Mouse (Mus musculus) frontal cortex, adult 2 months (tissue): ENCODE results near the gene Btd. TPM values are rescaled to one million over a fixed set of nuclear protein-coding genes. Genes with fewer than 3 reads are reported as not detected.
A peak's percentile ranks its signal among the peaks of the same experiment; 100 is the strongest.
"Not testable (repeated sequence)": the region's sequence is repeated elsewhere in the genome, so short reads cannot be mapped to it uniquely, and the experiment has no call there.

Source experiments
- DNase-seq, 2 experiments: peaks; one replicate each; pipeline ENCODE4 v3.0.0; 2022; ENCODE audit warnings: low spot score in 1 of 2; ENCODE audit errors: extremely low spot score in 1 of 2
- polyA plus RNA-seq: library from polyadenylated mRNA; depleted of rRNA; stranded (reverse); fragments of >200 nt; gene quantifications from 2 replicates; pipeline ENCODE4 v1.2.3, GENCODE M21; 2012; rRNA removed

The Btd gene
- polyA plus RNA-seq = 16.2 and 16.6 TPM in 2 replicates

DNA sequence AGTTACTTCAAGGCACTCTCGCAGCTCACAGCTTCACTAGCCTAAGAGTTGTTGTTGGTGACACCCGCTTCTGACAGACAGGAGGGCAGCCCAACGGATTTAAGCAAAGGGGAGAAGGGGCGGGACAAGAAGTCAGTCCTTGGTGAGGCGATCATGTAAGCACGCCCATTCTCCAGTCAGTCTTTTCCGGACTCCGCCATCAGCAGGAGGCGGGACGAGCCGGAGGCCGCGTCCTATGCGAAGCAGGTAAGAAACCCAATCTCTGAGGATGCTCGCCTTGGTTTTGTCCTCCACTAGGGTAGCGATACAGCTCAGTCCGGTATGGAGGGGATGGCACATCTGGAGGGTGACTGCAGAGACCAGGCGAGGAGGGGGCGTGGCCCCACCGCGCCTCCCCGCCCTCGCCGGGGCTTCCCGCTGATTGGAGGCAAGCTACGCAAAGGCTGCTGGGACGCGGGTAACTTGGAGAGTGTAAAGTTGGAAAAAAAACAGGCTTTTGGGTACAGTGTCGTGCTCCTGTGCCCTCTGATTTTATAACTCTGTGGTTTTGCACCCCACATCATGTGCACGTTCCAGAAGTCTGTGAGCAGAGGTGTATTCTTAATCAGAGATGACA is at the start of gene Btd, which contains the start of gene Hacl1:
Gene Btd (plus strand): TSS at position 139 of the 616 bp plus-strand sequence.
Gene Hacl1 (minus strand): TSS at position 397 of the 616 bp plus-strand sequence.
- DNase-seq = peak; percentile 81 to 88

DNA sequence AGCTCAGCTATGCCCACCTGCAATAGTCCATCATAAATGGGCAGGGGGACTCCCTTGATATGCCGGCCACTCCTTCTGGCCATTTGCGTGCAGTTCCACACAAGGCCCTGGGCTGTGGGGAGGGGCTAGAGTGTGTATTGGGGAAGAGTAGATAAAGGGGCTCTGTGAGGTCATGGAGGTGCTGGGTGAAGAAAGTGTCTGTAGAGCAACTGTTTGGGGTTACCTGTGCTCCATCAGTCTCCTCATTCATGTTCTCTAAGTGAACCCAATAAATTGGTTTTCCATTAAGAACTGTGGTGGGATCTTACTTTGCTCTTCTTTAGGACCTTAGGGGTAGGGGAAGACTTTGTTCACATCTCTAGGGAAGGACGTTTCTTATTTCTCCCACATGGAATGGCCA is 49.6 kb upstream of the Btd start, which contains the start of gene Colq:
Gene Colq (minus strand): TSS at position 101 of the 400 bp plus-strand sequence.
- DNase-seq = no peak

DNA sequence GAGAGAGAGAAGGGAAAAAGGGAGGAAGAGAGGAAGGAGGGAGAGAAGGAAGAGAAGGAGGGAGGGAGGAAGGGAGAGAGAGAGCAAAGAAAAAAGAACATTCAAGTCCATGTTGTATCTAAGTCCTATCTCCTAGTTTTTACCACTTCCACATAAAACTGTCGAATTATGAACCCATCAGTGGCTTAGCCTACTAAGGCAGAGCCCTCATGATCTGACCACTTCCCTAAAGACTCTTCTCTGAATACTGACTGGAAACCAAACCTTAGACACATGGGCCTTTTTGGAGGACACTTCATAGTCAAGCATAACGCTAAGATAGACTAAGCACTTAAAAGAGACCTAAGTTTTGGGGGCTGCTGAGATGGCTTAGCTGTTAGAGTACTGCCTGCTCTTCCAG is 47.8 kb upstream of the Btd start:
- DNase-seq = no peak

DNA sequence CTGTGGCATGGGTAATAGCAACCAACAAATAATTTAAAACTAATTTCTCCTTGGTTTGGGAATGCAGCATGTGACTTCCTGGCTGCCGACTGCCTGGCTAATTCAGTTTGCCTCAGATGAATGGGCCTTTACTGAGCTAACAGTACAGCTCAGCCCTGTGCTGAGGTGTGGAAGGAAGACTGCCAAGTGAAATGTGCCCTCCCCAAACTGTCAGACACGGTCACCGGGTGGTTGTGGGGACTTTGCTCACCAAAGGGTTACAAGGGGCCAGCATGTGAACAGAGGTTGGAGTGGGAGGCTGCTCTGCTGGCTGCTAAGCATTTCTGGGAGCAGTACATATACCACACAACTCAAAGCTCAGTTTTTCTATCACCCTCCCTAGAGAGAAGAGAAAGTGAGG is 46.1 kb upstream of the Btd start:
- no peak for DNase-seq

DNA sequence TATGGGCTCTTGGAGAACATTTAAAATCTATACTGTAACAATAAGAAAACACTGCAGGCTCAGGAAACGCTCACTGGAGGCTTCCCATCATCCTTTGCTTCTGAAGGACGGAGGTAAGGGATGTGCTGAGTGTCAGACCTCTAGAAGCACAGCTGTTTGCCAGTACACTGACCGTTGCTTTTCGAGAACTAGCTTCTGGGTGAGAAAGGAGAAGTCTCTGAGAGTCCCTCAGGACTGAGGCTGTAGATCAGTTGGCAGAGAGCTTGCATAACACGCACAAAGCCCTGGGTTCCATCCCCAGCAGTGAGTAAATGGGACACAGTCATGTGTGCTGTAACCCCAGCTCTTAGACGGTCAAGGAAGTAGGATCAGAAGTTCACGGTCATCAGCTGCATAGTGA is 44.4 kb upstream of the Btd start:
- DNase-seq = no peak

DNA sequence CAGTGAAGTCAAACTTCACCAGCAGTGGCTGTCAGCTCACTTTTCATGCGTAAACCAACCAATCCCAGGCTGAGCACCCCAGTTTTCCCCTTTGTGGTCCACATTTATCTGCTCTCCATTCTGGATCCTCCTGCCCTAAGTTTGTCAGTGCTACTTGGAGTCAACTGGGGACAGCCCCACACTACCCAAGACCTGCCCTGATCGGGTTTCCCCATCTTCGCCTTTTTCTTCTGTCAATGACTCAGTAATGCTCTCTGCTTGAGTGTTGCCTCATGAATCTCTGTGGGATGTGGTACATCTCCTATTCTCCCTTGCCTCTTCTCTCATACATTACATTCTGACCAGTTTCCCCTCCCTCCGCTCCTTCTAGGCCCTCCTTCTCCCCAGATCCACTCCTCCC is 43.4 kb upstream of the Btd start:
- no peak for DNase-seq

DNA sequence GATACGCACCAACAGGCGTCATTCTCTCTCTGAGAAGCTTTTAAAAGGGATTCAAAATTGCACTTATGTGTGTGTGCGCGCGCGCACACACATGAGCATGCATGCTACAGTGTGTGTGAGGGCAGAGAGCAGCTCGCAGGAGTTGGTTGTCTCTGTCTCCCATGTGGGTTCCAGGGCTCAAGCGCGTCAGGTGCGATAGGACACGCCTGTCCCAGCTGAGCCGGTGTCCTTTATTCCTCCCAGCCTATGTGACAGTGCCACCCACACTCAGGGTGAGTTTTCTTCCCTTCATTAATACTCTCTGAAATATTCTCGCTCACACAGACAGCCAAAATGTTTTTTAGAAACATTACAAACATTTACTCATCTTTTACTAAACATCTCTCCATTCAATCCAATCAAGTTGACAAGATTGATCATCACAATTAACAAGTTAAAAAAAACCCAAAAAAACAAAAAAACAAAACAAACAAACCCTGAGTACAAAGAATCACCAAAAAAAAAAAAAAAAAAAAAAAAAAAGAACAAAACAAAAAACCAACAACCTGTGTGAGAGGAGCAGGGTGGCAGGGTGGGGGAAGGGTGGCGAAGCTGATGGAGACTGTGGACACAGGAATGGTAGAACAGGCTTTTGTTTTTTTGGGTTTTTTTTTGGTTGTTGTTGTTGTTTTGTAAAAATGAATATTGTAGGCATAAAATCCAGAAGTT is 38.8 kb upstream of the Btd start:
- DNase-seq = no peak

DNA sequence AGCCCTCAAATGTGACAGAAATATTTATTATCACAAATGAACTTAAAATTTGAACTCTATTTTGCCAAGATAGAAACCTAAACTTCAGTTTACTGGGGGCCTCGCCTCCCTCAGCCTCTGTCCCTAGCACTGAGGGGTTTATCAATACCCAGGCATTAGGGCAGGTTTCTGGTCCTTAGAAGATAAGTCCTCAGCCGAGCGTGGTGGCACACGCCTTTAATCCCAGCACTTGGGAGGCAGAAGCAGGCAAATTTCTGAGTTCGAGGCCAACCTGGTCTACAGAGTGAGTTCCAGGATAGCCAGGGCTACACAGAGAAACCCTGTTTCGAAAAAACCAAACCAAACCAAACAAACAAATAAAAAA is 38.2 kb upstream of the Btd start:
- DNase-seq = not testable (repeated sequence)

DNA sequence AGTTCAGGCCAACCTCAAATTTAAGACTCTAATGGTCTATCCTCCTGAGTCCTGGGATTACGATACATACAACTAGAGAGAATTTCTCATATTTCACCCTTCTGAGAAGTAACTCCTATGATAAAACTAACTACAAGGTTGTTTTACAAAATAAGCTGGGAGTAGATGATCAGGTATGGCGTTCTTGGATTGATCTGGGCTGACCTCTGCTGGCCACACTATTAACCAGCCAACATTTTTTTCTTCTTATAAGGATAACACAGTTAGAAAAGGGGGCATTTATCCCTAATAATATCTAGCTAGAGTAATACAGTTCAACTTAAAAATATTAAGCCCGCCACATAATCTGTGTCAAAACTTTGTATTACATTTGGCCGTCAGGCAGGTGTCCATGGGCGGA is 35.9 kb upstream of the Btd start:
- DNase-seq = peak in 1 of 2 experiments; percentile 47

DNA sequence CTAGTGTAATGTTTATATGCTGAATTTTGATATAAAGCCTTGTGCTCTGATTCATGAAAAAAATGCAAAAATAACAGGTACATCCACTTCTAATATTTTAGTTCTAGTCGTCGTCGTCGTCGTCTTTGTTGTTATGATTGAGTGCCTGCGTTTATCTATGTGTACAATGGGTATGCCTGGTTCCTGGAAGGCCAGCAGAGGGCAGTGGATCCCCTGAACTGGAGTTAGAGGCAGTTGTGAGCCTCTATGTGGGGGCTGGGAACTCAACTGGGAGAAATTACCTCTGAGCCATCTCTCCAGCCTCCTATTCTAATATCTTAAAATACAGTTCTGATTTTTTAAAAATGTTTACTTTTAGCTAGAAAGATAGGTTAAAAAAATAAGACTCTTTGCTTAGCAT is 35.3 kb upstream of the Btd start:
- no peak for DNase-seq

DNA sequence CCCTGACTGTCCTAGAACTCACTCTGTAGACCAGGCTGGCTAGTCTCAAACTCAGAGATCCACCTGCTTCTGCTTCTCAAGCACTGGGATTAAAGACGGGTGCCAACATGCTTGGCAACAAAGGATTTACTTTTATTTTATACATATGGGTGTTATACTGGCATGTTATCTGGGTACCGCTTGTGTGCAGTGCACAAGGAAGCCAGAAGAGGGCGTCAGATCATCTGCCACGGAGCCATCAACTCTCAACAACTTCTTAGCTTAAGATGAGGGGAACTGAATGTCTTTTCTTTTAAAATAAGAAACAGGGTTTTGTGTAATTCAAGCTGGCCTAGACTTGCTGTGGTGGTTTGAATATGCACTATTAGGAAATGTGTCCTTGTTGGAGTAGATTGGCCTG is 28.8 kb upstream of the Btd start:
- DNase-seq = no peak

DNA sequence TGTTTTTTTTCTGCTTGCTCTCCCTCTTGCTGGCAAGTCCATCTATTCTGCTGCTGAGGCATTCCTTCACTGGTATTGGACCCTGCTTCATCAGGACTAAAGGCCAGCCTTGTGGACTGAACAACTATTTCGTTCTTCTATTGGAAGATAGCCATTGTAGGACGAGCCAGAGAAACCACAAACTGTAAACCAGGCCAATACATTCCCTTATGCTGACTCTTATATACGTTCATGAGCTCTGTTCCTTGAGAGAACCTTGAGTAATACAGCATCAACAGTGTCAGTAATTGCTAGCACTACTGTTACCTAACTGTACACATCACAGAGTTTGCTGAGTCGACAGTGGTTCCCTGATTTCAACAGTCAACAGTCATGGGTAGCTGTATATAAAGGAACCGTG is 27.2 kb upstream of the Btd start:
- no peak for DNase-seq

DNA sequence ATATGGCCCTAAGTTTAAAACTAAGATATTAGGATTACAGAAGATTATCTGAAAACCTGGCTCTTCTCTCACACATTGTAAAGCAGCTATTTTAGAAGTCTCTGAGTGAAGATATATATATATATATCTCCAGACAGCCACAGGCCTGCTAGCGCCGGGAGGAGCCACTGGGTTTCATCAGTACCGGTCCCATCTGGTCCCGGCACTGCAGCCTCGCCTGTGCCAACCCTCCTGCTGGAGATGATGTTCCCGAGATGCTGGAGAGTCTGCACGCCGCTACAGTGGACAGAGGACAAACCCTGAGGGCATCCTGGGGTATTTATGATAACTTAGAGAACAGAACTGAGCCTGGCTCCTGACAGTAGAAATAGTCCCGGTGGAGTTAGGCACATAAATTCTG is 23.6 kb upstream of the Btd start:
- DNase-seq = peak; percentile 22 to 39

DNA sequence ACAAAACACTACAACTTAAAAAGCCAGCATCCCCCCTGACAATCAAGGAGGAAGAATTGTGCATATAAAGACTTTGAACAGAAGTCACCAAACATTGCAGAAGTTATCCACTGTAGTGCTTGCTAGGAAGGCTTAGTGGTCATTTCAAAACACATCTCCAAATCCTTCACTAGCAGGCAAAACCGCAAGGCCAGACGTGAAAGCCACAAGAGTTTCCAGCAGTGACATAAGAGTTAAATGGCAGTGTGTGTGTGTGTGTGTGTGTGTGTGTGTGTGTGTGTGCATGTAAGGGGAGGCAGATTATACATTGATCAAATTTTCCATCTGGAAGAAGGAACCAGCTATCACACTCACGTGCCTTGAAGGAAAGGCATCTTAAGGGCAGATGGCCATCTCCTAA is 22.8 kb upstream of the Btd start:
- DNase-seq = no peak

DNA sequence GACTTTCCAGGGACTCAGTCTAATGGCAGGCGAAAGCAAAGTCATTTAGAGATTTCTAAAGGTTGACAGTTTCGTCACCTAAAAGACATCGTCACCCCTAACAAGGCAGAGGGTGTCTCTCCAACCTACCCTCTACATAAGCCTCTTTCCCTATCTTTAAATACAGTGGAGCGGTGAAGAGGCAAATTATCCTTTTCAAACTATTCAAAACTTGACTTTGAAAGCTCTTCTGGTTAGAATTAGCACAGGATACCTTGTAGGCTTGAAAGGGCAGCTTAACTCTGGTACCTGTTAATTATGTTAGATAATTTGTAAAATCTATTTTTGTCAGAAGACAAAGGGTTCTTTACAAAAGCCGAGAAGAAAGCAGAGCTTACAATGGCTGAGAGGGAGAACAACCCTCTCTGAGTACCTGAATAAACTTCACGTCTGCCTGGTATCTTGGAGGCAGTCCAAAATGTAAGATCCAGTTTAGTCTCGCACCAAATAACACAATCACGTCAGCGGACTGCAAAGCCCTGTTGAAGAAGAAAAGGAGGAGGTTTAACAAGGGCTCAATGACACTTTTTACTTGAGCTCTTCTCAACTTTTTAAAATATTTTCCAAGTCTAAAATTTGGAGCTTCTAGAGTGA is 20.1 kb upstream of the Btd start:
- peak in 1 of 2 experiments; percentile 14 for DNase-seq

DNA sequence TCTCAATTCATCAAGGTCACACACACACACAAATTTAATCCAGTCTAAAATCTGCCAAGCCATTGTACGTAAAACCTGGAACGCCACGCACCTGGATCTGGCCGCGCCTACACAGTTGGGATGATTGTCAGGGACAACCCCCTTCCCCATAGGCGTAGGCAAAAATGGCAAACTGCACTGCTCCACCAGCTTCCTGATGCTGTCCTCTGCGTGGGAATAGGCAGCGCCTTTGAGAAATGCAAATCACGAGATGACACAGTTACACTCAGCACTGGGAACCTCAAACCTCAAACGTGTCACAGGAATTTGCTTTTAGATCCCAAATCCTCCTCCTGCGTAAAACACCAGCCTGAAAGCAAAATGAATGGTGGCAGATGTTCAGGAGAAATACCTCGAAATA is 18.1 kb upstream of the Btd start:
- DNase-seq = peak; percentile 68 to 78

DNA sequence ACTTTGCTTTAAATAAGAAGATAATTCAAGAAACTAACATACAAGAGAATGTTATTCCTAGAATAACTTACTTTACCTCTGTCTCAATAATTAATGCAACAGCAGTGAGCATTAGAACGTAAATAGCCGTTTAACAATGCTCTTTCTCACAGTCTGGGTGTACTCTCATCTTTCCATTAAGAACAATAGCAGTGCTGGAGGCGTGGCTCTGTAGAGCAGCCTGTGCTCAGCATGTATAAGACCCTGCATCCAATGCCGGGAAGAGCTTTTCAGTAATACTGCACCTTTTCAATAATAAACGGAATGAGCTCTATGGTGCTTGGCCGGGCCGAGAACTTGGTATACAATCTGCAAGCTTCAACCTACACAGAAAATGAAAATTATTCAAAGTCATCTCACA is 10.2 kb upstream of the Btd start:
- no peak for DNase-seq

DNA sequence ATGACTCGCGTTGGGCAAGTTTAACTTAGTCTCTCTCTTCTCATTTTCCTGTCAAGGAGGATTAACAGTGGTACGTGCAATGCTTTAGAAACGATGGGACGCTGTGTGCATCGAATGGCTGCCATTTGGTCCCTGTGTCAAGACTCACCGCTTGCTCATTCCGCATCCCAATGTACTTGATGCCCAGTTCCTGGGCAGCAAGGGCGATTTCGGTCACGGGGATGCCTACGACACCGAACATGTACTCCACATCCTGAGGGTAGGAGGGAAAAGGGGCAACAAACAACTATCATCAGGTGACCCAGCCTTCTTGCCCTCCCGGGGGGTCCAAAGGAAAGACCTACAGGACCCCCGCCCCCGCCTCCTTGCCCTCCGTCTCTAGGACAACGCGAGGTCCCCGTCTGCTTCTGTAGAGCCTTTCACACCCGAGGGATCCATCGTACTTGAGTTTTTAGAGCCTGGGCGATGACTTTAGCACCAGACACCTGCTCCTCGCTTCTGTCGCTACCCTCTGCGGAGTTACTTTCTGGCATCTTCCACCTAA is 410 bp upstream of the Btd start, which contains the start of gene Gm49387:
Gene Gm49387 (minus strand): TSS at position 533 of the 544 bp plus-strand sequence.
- no peak for DNase-seq

DNA sequence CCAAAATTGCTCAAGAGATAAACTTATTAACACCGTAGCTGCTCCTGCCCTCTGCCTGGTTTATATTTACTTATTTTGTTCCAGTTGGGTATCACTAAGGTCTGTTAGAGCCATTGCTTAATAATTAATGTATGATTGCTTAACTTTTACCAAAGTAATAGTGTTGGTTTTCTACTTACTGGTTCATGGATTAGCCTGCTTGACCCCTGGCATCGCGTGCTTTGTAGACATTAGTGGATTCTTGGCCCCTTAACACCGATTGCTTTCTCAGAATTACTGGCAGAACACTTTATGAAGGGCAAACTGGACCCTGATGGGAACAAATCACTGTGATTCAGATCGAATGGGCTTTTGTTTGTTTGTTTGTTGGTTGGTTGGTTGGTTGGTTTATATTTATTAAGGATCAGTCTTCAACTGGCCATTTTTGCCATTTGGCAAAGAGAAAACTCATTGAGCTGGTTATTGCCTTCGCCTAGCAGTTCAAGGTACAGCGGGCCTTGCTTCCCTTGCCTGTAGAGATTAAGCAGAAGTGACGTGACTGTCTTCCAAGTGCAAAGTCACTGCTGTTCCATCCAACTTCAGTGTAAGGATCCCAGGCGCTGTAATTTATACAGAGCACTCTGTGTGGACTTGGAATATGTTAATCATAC is 803 bp downstream of the Btd start:
- no peak for DNase-seq

DNA sequence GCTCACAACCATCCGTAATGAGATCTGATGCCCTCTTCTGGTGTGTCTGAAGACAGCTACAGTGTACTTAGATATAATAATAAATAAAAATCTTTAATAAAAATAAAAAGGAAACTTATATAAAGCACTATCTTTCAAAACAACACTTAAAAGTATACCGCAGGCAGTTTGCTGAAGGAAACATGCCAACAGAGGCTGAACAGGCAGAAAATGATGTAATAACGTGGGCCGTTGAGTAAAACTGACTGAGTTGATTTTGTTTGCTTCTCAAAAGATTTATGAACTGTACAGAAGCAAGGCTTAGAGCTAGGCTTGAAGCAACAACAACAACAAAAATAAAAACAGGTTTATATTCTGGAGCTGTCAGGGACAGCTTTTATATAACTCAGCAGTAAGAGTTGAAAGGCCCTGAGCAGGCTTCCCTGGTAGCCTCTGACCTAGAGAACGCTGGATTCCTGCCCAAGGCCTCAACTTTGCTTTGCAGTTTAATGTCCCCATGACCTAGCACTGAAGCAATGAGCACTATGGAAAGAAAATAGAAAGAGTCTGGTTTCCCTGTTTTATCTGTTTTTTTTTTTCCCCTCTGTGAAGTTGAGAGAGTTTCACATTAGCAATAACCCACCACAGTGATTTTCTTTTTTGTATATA is 3.5 kb downstream of the Btd start:
- no peak for DNase-seq
